In genomic region chr13:63305160-63306011, GRCm38 (mm10) we compare ENCODE assay signal across 8 mouse cellular contexts.
DNase-seq lines count a peak whose midpoint lies in the region; ATAC-seq lines count a peak whose summit lies in the region.

No protein-coding gene starts in this region.

- H3K9me3 ChIP-seq in kidney, embryonic 16.5 days (ENCODE audit: low read length), result no peaks in the 10 kb centered on the region
- H3K9me3 ChIP-seq in hindbrain, embryonic 13.5 days, result no peaks in the 10 kb centered on the region

- H3K27me3 ChIP-seq in kidney, embryonic 16.5 days (ENCODE audit: insufficient read depth, low read length), result no peaks in the 10 kb centered on the region
- H3K27me3 ChIP-seq in hindbrain, embryonic 13.5 days, result no peaks in the 10 kb centered on the region

- H3K9ac ChIP-seq in kidney, embryonic 16.5 days (replicated peaks; ENCODE audit: low read length), result peak overlapping the region; percentile 13; the same call in 1 of the 2 replicates
- H3K9ac ChIP-seq in hindbrain, embryonic 13.5 days, result peak overlapping the region; percentile 53

- peak; percentile 81 for ATAC-seq in kidney, embryonic 16.5 days (ENCODE audit: low FRiP score, low TSS enrichment)
- peak; percentile 52 for ATAC-seq in hindbrain, embryonic 13.5 days (ENCODE audit: low FRiP score)
- no peak for ATAC-seq in CD4-positive, CD25-positive, alpha-beta regulatory T cell, adult 4 months

- WGBS in kidney, embryonic 16.5 days, result 20% methylated on average over 16 of the region's 16 CpGs
- WGBS in hindbrain, embryonic 13.5 days, result 35% methylated on average over 16 of the region's 16 CpGs

- no peak overlapping the region for H3K4me2 ChIP-seq in kidney, embryonic 16.5 days (replicated peaks; ENCODE audit: low read depth, low read length)
- H3K4me2 ChIP-seq in hindbrain, embryonic 13.5 days, result no peak overlapping the region

- peak overlapping the region; percentile 74 for H3K27ac ChIP-seq in kidney, embryonic 16.5 days (ENCODE audit: low read length)
- peak overlapping the region; percentile 52; the same call in 1 of the 2 replicates for H3K27ac ChIP-seq in hindbrain, embryonic 13.5 days

- peaks cover 38% of the 10 kb centered on the region for H3K4me1 ChIP-seq in kidney, embryonic 16.5 days (ENCODE audit: insufficient read depth, low read length)
- H3K4me1 ChIP-seq in hindbrain, embryonic 13.5 days (replicated peaks), result peaks cover 35% of the 10 kb centered on the region

- peaks cover 39% of the 10 kb centered on the region for H3K36me3 ChIP-seq in kidney, embryonic 16.5 days (ENCODE audit: insufficient read depth, low read length)
- H3K36me3 ChIP-seq in hindbrain, embryonic 13.5 days, result peaks cover 45% of the 10 kb centered on the region

- H3K4me3 ChIP-seq in kidney, embryonic 16.5 days (ENCODE audit: low read length), result no peak overlapping the region
- no peak overlapping the region for H3K4me3 ChIP-seq in hindbrain, embryonic 13.5 days

- no peak for DNase-seq in kidney, postnatal 36 days
- DNase-seq in urinary bladder, postnatal 36 days (ENCODE audit: low spot score in 2 of 2), result peak; percentile 35 to 40
- no peak for DNase-seq in urinary bladder, postnatal 10 days (ENCODE audit: low spot score)
- peak; percentile 68 for DNase-seq in mesoderm, embryonic 11.5 days (ENCODE audit: low read depth, low spot score)
- no peak for DNase-seq in frontal cortex, postnatal 25 days (ENCODE audit: low spot score in 2 of 2)

Comparison
In these comparisons a context has a peak if more than half of its experiments do, and no peak if none do; other contexts are left out.
1. DNase-seq: peak in urinary bladder, postnatal 36 days (2 of 2) and mesoderm, embryonic 11.5 days (single experiment); none in kidney, postnatal 36 days (0 of 2), urinary bladder, postnatal 10 days (single experiment) and frontal cortex, postnatal 25 days (0 of 2).